Mouse (Mus musculus): ENCODE results near the gene Ccl6.

Ccl6 gene

GRCm38 (mm10) chr11:83592853-83593252 is at the start of gene Ccl6:
Ccl6 (minus strand) TSS chr11:83593087.
- no peak for DNase-seq (ENCODE audit: low read depth, low spot score)

- no peak for DNase-seq (ENCODE audit: low read depth, low spot score)
These were observed 48.3 kb upstream of the Ccl6 start for GRCm38 (mm10) chr11:83641216-83641615.

GRCm38 (mm10) chr11:83640141-83640540 is 47.3 kb upstream of the Ccl6 start:
- DNase-seq (ENCODE audit: low read depth, low spot score) = peak; percentile 55

GRCm38 (mm10) chr11:83639533-83639932 is 46.6 kb upstream of the Ccl6 start:
- peak; percentile 56 for DNase-seq (ENCODE audit: low read depth, low spot score)

- no peak for DNase-seq (ENCODE audit: low read depth, low spot score)
These were observed 46.0 kb upstream of the Ccl6 start for GRCm38 (mm10) chr11:83638934-83639333.

GRCm38 (mm10) chr11:83636742-83637235 is 43.9 kb upstream of the Ccl6 start:
- no peak for DNase-seq (ENCODE audit: low read depth, low spot score)

GRCm38 (mm10) chr11:83634898-83635297 is 42.0 kb upstream of the Ccl6 start:
- DNase-seq (ENCODE audit: low read depth, low spot score) = no peak

GRCm38 (mm10) chr11:83634425-83634824 is 41.5 kb upstream of the Ccl6 start:
- no peak for DNase-seq (ENCODE audit: low read depth, low spot score)

GRCm38 (mm10) chr11:83632744-83633143 is 39.9 kb upstream of the Ccl6 start:
- no peak for DNase-seq (ENCODE audit: low read depth, low spot score)

GRCm38 (mm10) chr11:83631065-83631464 is 38.2 kb upstream of the Ccl6 start:
- DNase-seq (ENCODE audit: low read depth, low spot score) = no peak

GRCm38 (mm10) chr11:83630630-83631029 is 37.7 kb upstream of the Ccl6 start:
- DNase-seq (ENCODE audit: low read depth, low spot score) = no peak

GRCm38 (mm10) chr11:83628808-83629207 is 35.9 kb upstream of the Ccl6 start:
- DNase-seq (ENCODE audit: low read depth, low spot score) = no peak

GRCm38 (mm10) chr11:83623586-83623985 is 30.7 kb upstream of the Ccl6 start:
- DNase-seq (ENCODE audit: low read depth, low spot score) = no peak

GRCm38 (mm10) chr11:83619037-83619436 is 26.1 kb upstream of the Ccl6 start:
- no peak for DNase-seq (ENCODE audit: low read depth, low spot score)

GRCm38 (mm10) chr11:83618238-83618637 is 25.4 kb upstream of the Ccl6 start:
- DNase-seq (ENCODE audit: low read depth, low spot score) = no peak

GRCm38 (mm10) chr11:83616586-83616985 is 23.7 kb upstream of the Ccl6 start:
- DNase-seq (ENCODE audit: low read depth, low spot score) = no peak

- DNase-seq (ENCODE audit: low read depth, low spot score) = no peak
These were observed 18.0 kb upstream of the Ccl6 start for GRCm38 (mm10) chr11:83610900-83611299.

GRCm38 (mm10) chr11:83606396-83606795 is 13.5 kb upstream of the Ccl6 start:
- no peak for DNase-seq (ENCODE audit: low read depth, low spot score)

- no peak for DNase-seq (ENCODE audit: low read depth, low spot score)
These were observed 12.6 kb upstream of the Ccl6 start for GRCm38 (mm10) chr11:83605535-83605934.

- DNase-seq (ENCODE audit: low read depth, low spot score) = no peak
These were observed 11.8 kb upstream of the Ccl6 start for GRCm38 (mm10) chr11:83604698-83605097.

- no peak for DNase-seq (ENCODE audit: low read depth, low spot score)
These were observed 10.5 kb upstream of the Ccl6 start for GRCm38 (mm10) chr11:83603399-83603798.

- DNase-seq (ENCODE audit: low read depth, low spot score) = no peak
These were observed 7.7 kb upstream of the Ccl6 start for GRCm38 (mm10) chr11:83600576-83600975.

GRCm38 (mm10) chr11:83598991-83599390 is 6.1 kb upstream of the Ccl6 start:
- no peak for DNase-seq (ENCODE audit: low read depth, low spot score)

GRCm38 (mm10) chr11:83598207-83598837 is 5.4 kb upstream of the Ccl6 start:
- DNase-seq (ENCODE audit: low read depth, low spot score) = no peak

Measured in CD4-positive, CD25-positive, alpha-beta regulatory T cell, adult 2 months (primary cell).